Mouse (Mus musculus) right cerebral cortex, adult 18-20 months (tissue): ENCODE measurements around the gene Prkab1.

Experiments used
- DNase-seq: peaks from one replicate; pipeline ENCODE4 v3.0.0; 2022; ENCODE audit warnings: mixed read lengths

The Prkab1 gene

DNA sequence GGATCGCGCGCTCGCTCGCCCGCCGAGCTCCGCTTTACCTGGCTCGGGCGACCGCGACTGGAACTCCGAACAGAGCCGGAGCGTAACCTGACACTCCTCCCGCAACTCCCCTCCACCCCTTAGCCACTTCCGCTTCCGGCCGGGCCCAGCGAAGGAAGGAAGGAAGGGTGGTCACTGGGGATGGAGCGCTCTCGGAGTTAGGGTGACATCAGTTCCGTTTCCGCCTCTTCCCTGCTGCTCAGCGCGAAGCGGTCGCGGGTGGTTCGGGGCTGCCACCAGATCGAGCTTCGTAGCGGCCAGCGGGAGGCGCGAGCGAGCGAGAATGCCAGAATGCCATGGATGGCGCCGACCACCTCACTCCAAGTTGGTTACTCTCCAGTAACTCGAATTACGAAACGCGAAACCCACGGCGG is at the start of gene Prkab1:
TSS of gene Prkab1 (minus strand) at position 182 of the 413 bp plus-strand sequence.
- peak; percentile 95 for DNase-seq

DNA sequence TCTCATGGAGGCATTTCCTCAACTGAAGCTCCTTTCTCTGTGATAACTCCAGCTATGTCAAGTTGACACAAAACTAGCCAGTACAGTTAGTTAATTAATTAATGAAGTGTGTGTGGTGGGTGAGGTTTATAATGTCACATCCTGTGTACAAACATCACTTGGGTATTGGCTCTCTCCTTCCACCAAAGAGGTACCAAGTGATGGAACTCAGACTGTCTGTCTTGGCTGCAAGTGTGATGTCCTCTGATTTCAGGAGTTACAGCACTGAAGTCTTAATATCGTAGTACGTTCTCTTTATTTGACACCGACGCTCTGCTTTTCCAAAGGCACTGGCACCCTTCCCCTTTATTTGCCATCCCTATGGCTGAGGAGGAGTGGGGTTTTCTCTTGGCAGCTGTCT is 45.3 kb upstream of the Prkab1 start:
- no peak for DNase-seq

DNA sequence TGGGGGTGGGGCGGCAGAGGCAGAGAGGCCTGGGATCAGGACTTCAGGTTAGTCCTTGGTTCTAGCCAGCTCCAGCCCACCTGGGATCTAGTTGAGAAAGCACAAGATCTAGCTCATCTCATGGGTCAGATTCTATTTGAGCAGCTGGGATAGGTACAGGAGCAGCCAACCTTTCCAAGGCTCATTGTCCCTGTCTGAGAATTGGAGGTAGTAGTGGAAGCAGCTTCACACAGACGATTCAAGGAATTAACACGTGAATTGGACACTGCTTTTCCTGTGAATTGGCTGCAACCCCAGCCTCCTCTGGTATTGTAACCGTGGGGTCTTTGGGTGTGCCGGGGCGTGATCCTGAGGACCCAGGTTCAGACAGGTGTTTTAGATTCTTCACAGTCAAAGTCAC is 28.5 kb upstream of the Prkab1 start:
- DNase-seq, result no peak

DNA sequence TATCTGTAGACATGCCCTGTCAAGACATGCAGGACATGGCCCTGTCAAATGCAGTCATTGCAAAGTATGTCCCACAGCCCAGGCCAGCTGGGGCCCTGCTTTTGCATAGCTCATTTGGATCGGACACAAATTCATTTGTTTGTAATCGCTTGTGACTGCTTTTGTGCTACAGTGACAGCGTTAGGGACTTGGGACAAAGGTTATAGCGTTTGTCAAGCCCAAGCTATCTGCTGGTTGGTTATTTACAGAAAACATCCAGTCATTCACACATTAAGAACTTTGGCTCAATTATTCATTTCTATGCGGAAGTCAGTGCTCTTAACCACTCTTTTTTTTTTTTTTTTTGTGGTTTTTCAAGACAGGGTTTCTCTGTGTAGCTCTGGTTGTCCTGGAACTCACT is 27.9 kb upstream of the Prkab1 start:
- no peak for DNase-seq

- DNase-seq, result no peak
Observed at GRCm38 (mm10) chr5:116049821-116050220, 25.5 kb upstream of the Prkab1 start.

DNA sequence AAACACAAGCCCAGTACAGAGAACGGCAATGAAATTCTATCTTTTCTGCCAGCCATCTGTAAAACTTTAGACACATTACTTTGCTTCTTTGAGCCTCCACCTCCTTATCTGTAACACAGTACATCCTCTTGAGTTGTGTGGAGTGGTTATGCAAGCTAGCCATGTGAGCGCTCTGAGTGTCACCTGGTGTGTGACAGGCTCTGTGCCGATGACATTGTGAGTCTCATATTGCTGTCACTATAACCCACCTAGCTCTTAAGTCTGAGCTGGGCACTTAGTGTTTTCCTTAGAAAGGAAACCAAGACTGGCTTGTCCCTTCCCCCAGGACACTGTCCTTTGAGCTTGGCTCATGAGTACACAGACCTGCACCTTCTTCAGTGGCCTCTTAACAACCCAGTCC is 24.0 kb upstream of the Prkab1 start:
- no peak for DNase-seq

DNA sequence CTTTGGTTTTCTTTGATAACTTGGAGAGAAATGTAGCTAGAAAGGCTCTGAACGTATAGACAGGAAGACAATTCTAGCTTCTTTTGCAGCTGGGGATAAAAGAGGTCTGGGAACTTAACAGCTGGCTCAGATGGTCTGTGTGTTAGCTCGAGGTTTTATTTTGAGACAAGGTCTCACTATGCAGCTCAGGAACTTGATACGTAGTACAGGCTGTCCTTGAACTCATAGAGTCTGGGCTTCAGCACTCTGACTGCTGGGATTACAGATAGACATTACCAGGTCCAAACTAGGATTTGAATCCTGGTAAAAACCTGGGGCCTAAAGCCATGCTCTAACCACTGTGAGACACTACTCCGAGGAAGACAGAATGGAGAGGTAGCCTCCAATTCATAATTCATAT is 21.9 kb upstream of the Prkab1 start:
- no peak for DNase-seq

DNA sequence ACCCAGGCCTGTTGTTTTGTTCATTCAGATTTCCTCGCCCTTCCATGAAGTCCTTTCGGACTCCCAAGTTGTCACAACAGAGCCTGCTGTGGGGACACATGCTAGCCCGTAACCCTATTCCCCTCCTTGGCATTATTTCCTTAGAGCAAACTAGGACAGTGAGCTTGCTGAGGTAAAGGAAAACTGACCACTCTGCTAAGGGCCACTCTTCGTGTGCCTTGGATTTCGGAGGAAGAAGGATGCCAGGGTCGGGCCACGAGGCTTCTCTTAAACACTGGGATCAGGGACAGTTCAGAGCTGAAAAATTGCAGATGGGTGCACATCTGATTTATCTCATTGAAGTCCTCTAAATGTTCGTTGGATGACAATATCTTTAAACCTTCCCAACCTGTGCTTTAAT is 21.3 kb upstream of the Prkab1 start:
- DNase-seq, result no peak

DNA sequence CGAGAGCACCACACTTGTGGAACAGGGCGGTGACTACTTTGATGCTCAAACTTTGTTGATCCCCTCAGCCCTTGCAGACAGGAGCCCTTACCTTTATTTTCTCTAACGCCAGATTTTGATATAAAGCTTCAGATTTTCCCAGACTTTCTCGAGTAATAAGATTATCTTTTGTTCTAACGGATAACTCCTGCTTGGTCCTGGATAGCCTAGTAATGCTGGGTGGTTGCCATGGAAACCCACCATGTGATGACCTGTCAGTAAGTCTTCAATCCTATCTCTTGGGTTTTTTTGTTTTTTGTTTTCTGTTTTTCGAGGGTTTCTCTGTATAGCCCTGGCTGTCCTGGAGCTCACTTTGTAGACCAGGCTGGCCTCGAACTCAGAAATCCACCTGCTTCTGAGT is 17.9 kb upstream of the Prkab1 start:
- no peak for DNase-seq

- no peak for DNase-seq
Observed at GRCm38 (mm10) chr5:116039706-116040105, 15.4 kb upstream of the Prkab1 start.

DNA sequence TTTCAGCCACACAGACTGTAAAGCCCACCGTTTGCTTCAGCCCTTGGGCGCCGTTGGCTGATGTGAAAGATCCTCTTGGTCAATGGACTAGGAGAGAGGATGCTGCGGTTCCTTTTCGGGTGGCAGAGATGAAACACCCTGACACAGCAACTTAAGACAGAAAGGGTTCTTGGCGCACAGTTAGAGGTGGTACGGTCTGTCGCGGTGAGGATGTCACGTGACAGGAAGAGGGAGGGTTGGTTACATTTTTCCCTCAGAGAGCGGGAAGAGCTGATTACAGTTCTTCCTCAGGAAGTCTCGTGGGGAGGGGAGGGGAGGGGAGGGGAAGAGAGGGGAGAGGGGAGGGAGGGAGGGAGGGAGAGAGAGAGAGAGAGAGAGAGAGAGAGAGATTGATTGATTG is 13.4 kb upstream of the Prkab1 start:
- no peak for DNase-seq

GRCm38 (mm10) chr5:116036465-116036864 is 12.2 kb upstream of the Prkab1 start:
- no peak for DNase-seq

DNA sequence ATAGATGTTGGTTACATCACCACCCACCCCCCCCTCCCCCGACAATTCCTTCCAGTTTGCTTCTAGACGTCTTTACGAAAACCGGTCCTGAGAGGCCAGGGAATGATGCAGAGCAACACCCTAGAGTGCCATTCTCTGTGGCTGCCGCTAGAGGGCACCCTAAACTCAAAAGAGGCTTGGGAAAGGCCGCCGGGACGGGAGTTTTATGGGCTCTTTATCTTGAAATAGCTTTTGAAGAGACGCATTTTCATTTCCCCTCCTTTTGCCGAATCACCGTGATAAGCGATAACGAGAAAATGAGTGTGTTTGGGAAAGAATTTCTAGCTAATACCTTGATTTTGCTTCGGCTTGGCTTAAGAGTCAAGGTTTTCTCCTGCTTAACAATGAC is 6.9 kb upstream of the Prkab1 start:
- peak; percentile 60 for DNase-seq

DNA sequence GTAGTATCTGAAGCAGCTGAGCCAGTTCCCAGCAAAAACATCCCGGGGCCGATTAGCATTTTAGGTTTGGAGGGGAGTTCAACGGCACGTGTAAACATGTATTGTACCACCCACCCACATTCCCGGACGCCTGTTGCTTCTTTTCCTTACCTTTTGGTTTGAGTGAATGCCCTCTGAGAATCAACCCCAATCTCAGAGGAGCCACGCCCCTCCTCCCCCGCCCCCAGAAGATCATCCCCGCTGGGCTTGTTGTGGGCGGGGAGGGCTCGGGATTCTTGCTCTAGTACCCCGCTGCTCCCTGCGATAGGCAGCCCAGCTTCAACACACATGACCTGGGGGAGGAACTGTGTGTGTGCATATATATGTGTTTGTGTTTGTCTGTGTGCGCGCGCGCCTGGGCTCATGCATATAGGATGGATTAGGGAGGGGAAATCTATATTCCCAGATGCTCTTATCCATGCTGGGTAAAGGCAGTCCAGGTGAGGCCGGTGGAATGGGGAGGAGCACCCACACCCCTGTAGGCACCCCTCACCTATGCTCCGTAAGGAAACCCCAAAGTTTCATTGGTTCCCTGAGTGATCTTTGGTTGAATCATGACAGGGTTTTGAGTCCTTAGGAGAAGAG is 6.4 kb upstream of the Prkab1 start:
- DNase-seq, result no peak

- no peak for DNase-seq
Observed at GRCm38 (mm10) chr5:116029071-116029470, 4.8 kb upstream of the Prkab1 start.

DNA sequence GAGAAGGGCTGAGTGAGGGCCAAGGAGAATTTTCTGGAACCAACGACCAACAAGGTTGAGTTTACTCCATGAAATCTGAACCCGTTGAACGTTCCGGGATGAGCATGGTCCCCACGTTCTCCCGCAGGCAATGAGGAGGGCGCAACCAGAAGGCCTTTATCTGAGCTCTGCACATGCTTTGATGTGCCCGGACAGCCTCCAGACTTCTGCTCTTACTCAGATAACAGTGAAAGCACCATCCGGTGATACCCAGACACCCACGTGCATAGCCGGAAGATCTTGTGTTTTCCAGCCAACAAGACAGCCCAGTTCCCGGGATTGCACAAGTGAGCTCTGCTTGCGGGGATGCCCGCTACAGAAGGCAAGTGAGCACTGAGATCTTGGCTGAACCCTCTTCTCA is 2.3 kb upstream of the Prkab1 start:
- DNase-seq, result no peak

DNA sequence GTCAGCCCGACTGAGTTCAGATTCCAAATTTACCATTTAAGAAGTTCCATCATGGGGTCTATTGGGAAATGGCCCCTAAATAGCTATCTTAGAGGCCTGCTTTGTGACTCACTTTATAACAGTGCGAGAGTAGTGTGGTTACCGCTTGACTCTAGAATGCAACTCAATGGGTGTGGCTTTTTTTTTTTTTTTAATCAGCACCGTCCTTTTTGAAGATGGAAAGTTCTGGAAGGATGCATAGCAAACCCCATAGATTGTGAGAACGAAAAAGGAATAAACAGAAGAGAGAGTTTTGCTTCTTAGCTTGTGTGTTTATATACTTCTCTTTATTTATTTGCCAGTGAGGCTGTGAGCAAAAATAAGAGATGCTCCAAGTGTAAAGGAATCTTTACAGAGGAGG is 1.8 kb upstream of the Prkab1 start:
- DNase-seq, result no peak

- DNase-seq, result no peak
Observed at GRCm38 (mm10) chr5:116023821-116024284, 455 bp downstream of the Prkab1 start.

GRCm38 (mm10) chr5:116023251-116023661 is 1.1 kb downstream of the Prkab1 start:
- peak; percentile 62 for DNase-seq

GRCm38 (mm10) chr5:116022658-116023200 is 1.6 kb downstream of the Prkab1 start:
- DNase-seq, result no peak

GRCm38 (mm10) chr5:116022131-116022530 is 2.2 kb downstream of the Prkab1 start:
- DNase-seq, result no peak

DNA sequence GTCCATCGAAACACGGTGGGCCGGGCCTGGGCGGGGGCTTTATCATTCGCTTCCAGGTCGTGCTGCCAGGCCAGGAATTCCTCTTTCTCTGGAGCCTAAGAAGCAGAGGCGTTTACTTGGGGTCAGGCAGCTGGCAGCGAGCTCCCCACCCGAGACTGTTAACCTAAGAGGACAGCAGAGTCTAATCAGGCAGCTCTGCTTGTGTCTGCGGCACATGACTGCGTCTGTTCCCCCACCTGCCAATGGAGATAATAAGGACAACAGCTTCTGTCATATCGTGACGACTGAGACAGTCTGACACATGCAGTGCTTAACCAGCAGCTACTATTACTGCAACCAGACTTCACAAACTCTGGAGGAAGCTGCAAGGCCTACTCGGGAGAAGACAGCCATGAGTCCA is 2.8 kb downstream of the Prkab1 start:
- DNase-seq, result no peak

DNA sequence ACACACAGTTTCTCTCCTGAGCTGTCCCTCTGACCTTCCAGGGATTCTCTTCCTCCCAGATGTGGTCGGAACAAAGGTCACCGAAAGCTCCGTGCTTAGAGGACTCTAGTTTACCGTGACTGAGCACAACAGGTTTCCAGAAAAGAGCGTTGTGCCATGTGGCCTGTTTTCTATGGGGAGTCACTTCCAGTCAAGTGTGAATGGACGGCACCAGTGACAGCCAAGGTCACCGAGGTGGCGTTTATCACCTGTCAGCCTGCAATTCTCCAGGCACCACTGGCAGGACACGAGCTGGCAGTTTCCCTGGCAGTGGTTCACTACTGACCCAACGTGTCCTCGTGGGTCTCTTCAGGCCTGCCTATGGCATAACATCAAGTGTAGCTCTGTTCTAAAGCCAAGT is 4.9 kb downstream of the Prkab1 start:
- no peak for DNase-seq

DNA sequence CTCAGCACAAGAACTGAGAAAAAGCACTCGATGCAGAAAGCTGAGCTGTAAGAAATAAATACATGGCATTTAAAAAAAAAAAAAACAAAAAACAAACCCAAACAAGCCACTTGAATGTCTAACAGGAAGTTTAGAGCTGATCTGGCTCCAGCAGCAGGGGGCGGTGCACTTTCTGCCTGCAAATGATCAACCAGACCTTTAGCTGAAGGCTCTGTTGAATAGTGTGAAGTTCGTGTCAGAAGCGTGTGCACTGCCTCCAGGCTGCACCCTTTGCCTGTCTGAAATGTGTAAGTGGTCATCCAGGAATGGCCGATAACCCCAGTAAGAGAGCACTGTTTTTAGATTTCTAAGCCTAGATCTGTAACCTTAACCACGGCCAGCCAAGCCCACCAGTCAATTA is 5.5 kb downstream of the Prkab1 start:
- no peak for DNase-seq

GRCm38 (mm10) chr5:116018196-116018595 is 6.1 kb downstream of the Prkab1 start:
- no peak for DNase-seq
